In the genomic region with DNA sequence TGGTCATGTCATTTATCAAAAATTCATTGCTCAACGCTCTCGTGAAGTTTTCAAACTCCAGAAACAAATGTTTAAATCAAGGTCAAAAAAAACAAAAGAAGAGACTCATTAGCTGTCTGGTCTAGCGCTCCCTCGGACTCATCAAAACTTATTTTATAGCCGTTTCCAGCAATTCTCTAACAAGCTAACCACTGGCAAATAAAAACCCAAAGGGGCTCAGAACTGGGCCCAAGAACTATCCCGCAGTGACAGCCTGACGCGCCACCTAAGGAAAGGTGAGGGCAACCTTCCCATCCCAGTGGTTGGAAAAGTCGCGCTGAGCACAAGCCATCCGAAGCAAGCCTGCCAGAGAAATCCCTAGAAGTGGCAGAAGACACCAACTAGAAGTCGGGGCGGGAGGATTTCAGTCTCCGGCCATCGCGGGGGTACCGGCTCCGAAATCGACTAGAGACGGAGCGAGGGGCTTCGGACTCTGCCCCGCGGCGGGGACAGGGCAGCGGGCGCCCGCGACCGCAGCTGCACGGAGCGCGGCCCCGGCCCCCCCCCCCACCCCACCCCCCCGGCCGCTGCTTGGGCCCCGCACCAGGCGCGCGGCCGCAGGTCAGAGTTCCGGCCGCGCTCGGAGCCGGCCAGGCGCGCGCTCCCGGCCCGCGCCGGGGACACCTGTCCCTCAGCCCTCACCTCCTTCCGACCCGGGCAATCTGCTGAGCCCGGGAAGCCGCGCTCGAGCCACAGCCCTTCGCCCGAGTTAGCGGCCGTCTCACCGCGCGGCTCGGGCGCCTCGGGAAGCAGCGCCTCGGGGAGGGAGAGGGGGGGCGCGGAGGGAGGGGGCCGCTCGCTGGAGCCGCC, we compare ENCODE assay signal across 8 mouse cellular contexts. TPM values are rescaled to one million over a fixed set of nuclear protein-coding genes. Genes with fewer than 3 reads are reported as not detected.
DNase-seq lines count a peak whose midpoint lies in the region; ATAC-seq lines count a peak whose summit lies in the region.

No protein-coding gene starts in this region.

- peak; percentile 76 for ATAC-seq in liver, embryonic 16.5 days (ENCODE audit: low read depth)
- peak; percentile 17; the same call in 1 of the 2 replicates for ATAC-seq in neutrophil, adult 5-6 weeks (ENCODE audit: extremely low read depth, insufficient number of reproducible peaks, low FRiP score, poor library complexity, severe bottlenecking)

- H3K4me3 ChIP-seq in liver, embryonic 16.5 days (ENCODE audit: low read depth, low read length), result peak overlapping the region; percentile 92

- H3K9me3 ChIP-seq in liver, embryonic 16.5 days (replicated peaks; ENCODE audit: control insufficient read depth, low read length), result no peaks in the 10 kb centered on the region

- DNase-seq in B cell, adult 2 months, result peak; percentile 27 to 43
- DNase-seq in R1 (ENCODE audit: low read depth, low spot score), result peak; percentile 67
- peak; percentile 37 for DNase-seq in embryo, embryonic 11.5 days (ENCODE audit: low read depth, low spot score)
- DNase-seq in heart, adult 8-10 months (ENCODE audit: low spot score), result peak; percentile 24
- DNase-seq in kidney, adult 9 months, result peak; percentile 46
- DNase-seq in natural killer cell, adult 2 months (ENCODE audit: low spot score in 2 of 2), result no peak

- H3K27ac ChIP-seq in liver, embryonic 16.5 days (ENCODE audit: low read length), result peak overlapping the region; percentile 90

- no peaks in the 10 kb centered on the region; the same call in 1 of the 2 replicates for H3K36me3 ChIP-seq in liver, embryonic 16.5 days (ENCODE audit: control insufficient read depth, insufficient read depth)

- no peaks in the 10 kb centered on the region for H3K27me3 ChIP-seq in liver, embryonic 16.5 days (ENCODE audit: control insufficient read depth, insufficient read depth, low read depth, low read length)

- peak overlapping the region; percentile 79 for H3K4me2 ChIP-seq in liver, embryonic 16.5 days (ENCODE audit: low read depth, low read length)

- peak overlapping the region; percentile 93 for H3K9ac ChIP-seq in liver, embryonic 16.5 days (ENCODE audit: low read depth, low read length)

- H3K4me1 ChIP-seq in liver, embryonic 16.5 days (ENCODE audit: control insufficient read depth, low read depth, low read length), result peaks cover 16% of the 10 kb centered on the region

- WGBS in liver, embryonic 16.5 days (ENCODE audit: insufficient replicate concordance), result under 1% methylated on average over 34 of the region's 76 CpGs

RNA-seq across cellular contexts. Expression of gene Adipor2, which starts 29.5 kb away (rescaled TPM):
- total RNA-seq in heart, adult 8-10 months (2022), result 10 to 100 TPM; 53.7 to 69.1 (median 61.2) TPM
- 29.4 and 35.2 TPM in 2 replicates for polyA plus RNA-seq in liver, embryonic 16.5 days (2015; fragmentation: Nextera tagmentation; extraction: Ambion mirVana)
- 117 and 122 TPM in 2 replicates for total RNA-seq in neutrophil, adult 5-6 weeks (2017)

RNA-seq across cellular contexts. Expression of gene Lrtm2, which starts 57.5 kb away (rescaled TPM):
- total RNA-seq in heart, adult 8-10 months (2022), result under 1 TPM; 0.14 to 1.00 (median 0.23) TPM
- not detected in 2 replicates for polyA plus RNA-seq in liver, embryonic 16.5 days (2015; fragmentation: Nextera tagmentation; extraction: Ambion mirVana)
- 0.35 TPM in 1 of 2 replicates, not detected in the other for total RNA-seq in neutrophil, adult 5-6 weeks (2017)

Comparison
In these comparisons a context has a peak if more than half of its experiments do, and no peak if none do; other contexts are left out.
1. DNase-seq: peak in B cell, adult 2 months (2 of 2), R1 (single experiment), embryo, embryonic 11.5 days (single experiment), heart, adult 8-10 months (single experiment) and kidney, adult 9 months (single experiment); none in natural killer cell, adult 2 months (0 of 2).